Mouse (Mus musculus): ENCODE measurements around the gene Pitx1. TPM values are rescaled to one million over a fixed set of nuclear protein-coding genes. Genes with fewer than 3 reads are reported as not detected.
A peak's percentile ranks its signal among the peaks of the same experiment; 100 is the strongest.

Gene Pitx1
- total and polyA plus RNA-seq, 2 experiments from 2014 or later, result 1.0 TPM; not detected in 1

GRCm38 (mm10) chr13:55803973-55804372, 32.0 kb downstream of the Pitx1 start:
- no peak for TF ChIP-seq EP300 (IDR thresholded peaks at IDR 0.05; ENCODE audit: low read depth)
- TF ChIP-seq CTCF (IDR thresholded peaks at IDR 0.05; ENCODE audit: low read depth), result no peak
- no peaks in the 10 kb centered on the region for H3K36me3 ChIP-seq (replicated peaks; ENCODE audit: control insufficient read depth, insufficient read depth, low read length)
- H3K4me2 ChIP-seq (ENCODE audit: low read depth, low read length), result no peak overlapping the region
- no peak overlapping the region for H3K9ac ChIP-seq (replicated peaks; ENCODE audit: low read depth, low read length)
- no peaks in the 10 kb centered on the region for H3K27me3 ChIP-seq (ENCODE audit: control insufficient read depth, insufficient read depth, low read length)
- H3K27ac ChIP-seq (ENCODE audit: low read depth), result no peak overlapping the region
- no peak overlapping the region for H3K4me3 ChIP-seq (ENCODE audit: low read depth, low read length)
- DNase-seq (ENCODE audit: low spot score), result no peak
- peaks cover 8% of the 10 kb centered on the region; the same call in 1 of the 2 replicates for H3K9me3 ChIP-seq (replicated peaks; ENCODE audit: control insufficient read depth, low read length)
- no peak for ATAC-seq (ENCODE audit: insufficient read depth, low read depth)
- WGBS, result 60% methylated on average over 1 of the region's 1 CpGs
- H3K4me1 ChIP-seq (ENCODE audit: control insufficient read depth, insufficient read depth), result no peaks in the 10 kb centered on the region

GRCm38 (mm10) chr13:55801246-55801645, 34.7 kb downstream of the Pitx1 start:
- no peaks in the 10 kb centered on the region for H3K36me3 ChIP-seq (replicated peaks; ENCODE audit: control insufficient read depth, insufficient read depth, low read length)
- H3K4me1 ChIP-seq (ENCODE audit: control insufficient read depth, insufficient read depth), result no peaks in the 10 kb centered on the region
- DNase-seq (ENCODE audit: low spot score) (no peak), ATAC-seq (ENCODE audit: insufficient read depth, low read depth) (no peak)
- TF ChIP-seq EP300 (IDR thresholded peaks at IDR 0.05; ENCODE audit: low read depth) (no peak), CTCF (IDR thresholded peaks at IDR 0.05; ENCODE audit: low read depth) (no peak)
- H3K4me2 ChIP-seq (ENCODE audit: low read depth, low read length), result no peak overlapping the region
- peaks cover 8% of the 10 kb centered on the region; the same call in 1 of the 2 replicates for H3K9me3 ChIP-seq (replicated peaks; ENCODE audit: control insufficient read depth, low read length)
- no peaks in the 10 kb centered on the region for H3K27me3 ChIP-seq (ENCODE audit: control insufficient read depth, insufficient read depth, low read length)
- H3K9ac ChIP-seq (replicated peaks; ENCODE audit: low read depth, low read length), result no peak overlapping the region
- WGBS, result 67% methylated on average over 2 of the region's 2 CpGs
- H3K4me3 ChIP-seq (ENCODE audit: low read depth, low read length), result no peak overlapping the region
- H3K27ac ChIP-seq (ENCODE audit: low read depth), result no peak overlapping the region

DNA sequence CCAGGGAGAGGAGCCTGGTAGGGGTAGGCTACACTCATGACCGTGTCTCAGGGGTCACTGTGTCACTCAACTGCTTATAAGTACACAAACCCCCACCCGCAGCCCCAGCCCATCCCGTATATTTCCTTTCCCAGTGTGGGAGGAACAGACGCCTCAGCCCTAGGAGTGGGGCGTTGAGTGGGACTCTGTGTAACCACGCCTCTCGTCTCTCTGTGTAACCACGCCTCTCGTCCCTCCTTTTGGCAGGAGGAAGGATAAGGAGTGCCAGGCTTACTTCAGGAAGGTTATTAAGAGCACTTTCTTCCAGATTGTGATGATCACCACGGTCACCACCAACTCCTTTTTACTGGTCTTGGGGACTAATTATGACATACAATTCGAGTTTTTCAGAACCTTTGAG, 49.9 kb downstream of the Pitx1 start:
- Histone ChIP-seq H3K27me3 (ENCODE audit: control insufficient read depth, insufficient read depth, low read length) (no peaks in the 10 kb centered on the region), H3K9ac (replicated peaks; ENCODE audit: low read depth, low read length) (no peak overlapping the region), H3K36me3 (replicated peaks; ENCODE audit: control insufficient read depth, insufficient read depth, low read length) (no peaks in the 10 kb centered on the region), H3K4me2 (ENCODE audit: low read depth, low read length) (no peak overlapping the region), H3K27ac (ENCODE audit: low read depth) (no peak overlapping the region), H3K9me3 (replicated peaks; ENCODE audit: control insufficient read depth, low read length) (no peaks in the 10 kb centered on the region), H3K4me3 (ENCODE audit: low read depth, low read length) (no peak overlapping the region), H3K4me1 (ENCODE audit: control insufficient read depth, insufficient read depth) (no peaks in the 10 kb centered on the region)
- TF ChIP-seq EP300 (IDR thresholded peaks at IDR 0.05; ENCODE audit: low read depth) (no peak), CTCF (IDR thresholded peaks at IDR 0.05; ENCODE audit: low read depth) (no peak)
- peak; percentile 10 for DNase-seq (ENCODE audit: low spot score)
- no peak for ATAC-seq (ENCODE audit: insufficient read depth, low read depth)
- WGBS, result 58% methylated on average over 11 of the region's 11 CpGs

DNA sequence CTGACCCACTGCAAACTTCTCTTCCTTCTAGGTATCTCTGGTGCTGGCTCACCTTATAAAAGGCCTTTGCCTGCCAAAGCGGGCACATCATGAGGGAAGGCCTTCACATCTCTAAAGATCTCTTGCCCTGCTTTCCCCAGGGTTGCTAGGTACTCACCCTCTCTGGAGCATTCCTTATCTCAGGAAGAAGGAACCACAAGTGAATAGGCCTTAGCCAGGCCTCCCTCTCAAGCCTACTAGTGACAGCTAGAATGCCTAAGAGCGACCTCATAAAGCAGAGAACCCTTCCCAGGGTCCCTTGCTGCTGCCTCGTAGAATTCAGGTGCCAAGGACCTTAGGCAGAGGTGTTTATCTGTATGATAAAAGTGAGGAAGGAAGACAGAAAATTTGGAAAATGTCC, 51.7 kb downstream of the Pitx1 start, which contains the start of gene Catsper3:
Catsper3 (plus strand) TSS at position 301 of the 400 bp plus-strand sequence.
- DNase-seq (ENCODE audit: low spot score) (no peak), ATAC-seq (ENCODE audit: insufficient read depth, low read depth) (no peak)
- 74% methylated on average over 3 of the region's 3 CpGs for WGBS
- H3K36me3 ChIP-seq (replicated peaks; ENCODE audit: control insufficient read depth, insufficient read depth, low read length), result no peaks in the 10 kb centered on the region
- no peaks in the 10 kb centered on the region for H3K27me3 ChIP-seq (ENCODE audit: control insufficient read depth, insufficient read depth, low read length)
- no peaks in the 10 kb centered on the region for H3K9me3 ChIP-seq (replicated peaks; ENCODE audit: control insufficient read depth, low read length)
- H3K4me2 ChIP-seq (ENCODE audit: low read depth, low read length), result no peak within 1 kb of the TSS
- H3K4me3 ChIP-seq (ENCODE audit: low read depth, low read length), result no peak within 1 kb of the TSS
- H3K4me1 ChIP-seq (ENCODE audit: control insufficient read depth, insufficient read depth), result no peaks in the 10 kb centered on the region
- TF ChIP-seq CTCF (IDR thresholded peaks at IDR 0.05; ENCODE audit: low read depth) (no peak), EP300 (IDR thresholded peaks at IDR 0.05; ENCODE audit: low read depth) (no peak)
- no peak within 1 kb of the TSS for H3K9ac ChIP-seq (replicated peaks; ENCODE audit: low read depth, low read length)
- H3K27ac ChIP-seq (ENCODE audit: low read depth), result no peak within 1 kb of the TSS

DNA sequence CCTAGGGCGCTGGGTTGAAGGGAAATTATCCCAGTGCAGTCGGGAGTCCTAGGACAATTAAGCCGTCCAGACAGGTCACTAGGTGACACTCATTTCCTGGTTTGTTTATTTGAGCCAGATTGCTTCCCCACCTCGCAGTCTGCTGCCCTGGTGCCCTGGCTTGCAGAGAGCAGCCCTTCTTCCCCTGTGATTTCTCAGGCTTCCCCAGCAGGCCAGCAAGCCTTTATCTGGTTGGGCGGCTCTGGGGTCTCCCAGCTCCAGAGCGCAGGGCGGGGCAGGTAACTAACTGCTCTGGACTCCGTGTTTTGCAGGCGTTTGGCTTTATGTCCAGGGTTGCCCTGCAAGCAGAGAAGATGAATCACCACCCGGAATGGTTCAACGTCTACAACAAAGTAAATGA, 60.9 kb downstream of the Pitx1 start:
- no peaks in the 10 kb centered on the region for H3K27me3 ChIP-seq (ENCODE audit: control insufficient read depth, insufficient read depth, low read length)
- DNase-seq (ENCODE audit: low spot score), result no peak
- H3K9me3 ChIP-seq (replicated peaks; ENCODE audit: control insufficient read depth, low read length), result no peaks in the 10 kb centered on the region
- H3K9ac ChIP-seq (replicated peaks; ENCODE audit: low read depth, low read length), result no peak overlapping the region
- no peaks in the 10 kb centered on the region for H3K4me1 ChIP-seq (ENCODE audit: control insufficient read depth, insufficient read depth)
- H3K36me3 ChIP-seq (replicated peaks; ENCODE audit: control insufficient read depth, insufficient read depth, low read length), result no peaks in the 10 kb centered on the region
- WGBS, result 38% methylated on average over 11 of the region's 11 CpGs
- no peak overlapping the region for H3K4me2 ChIP-seq (ENCODE audit: low read depth, low read length)
- TF ChIP-seq EP300 (IDR thresholded peaks at IDR 0.05; ENCODE audit: low read depth) (no peak), CTCF (IDR thresholded peaks at IDR 0.05; ENCODE audit: low read depth) (no peak)
- ATAC-seq (ENCODE audit: insufficient read depth, low read depth), result no peak
- H3K27ac ChIP-seq (ENCODE audit: low read depth), result no peak overlapping the region
- no peak overlapping the region for H3K4me3 ChIP-seq (ENCODE audit: low read depth, low read length)

Other genes starting within 250 kb of the Pitx1 start
- gene B4galt7, start 236.3 kb downstream of the Pitx1 start, total RNA-seq (2014; rRNA removed; ENCODE audit: low replicate concordance), result 24.5 and 37.6 TPM in 2 replicates
- gene B4galt7, start 236.3 kb downstream of the Pitx1 start, polyA plus RNA-seq (2015; fragmentation: Nextera tagmentation; extraction: Ambion mirVana), result 15.7 and 17.3 TPM in 2 replicates
- 17.9 and 18.5 TPM in 2 replicates for gene Caml, start 213.2 kb downstream of the Pitx1 start, total RNA-seq (2014; rRNA removed; ENCODE audit: low replicate concordance)
- 30.9 and 31.0 TPM in 2 replicates for gene Caml, start 213.2 kb downstream of the Pitx1 start, polyA plus RNA-seq (2015; fragmentation: Nextera tagmentation; extraction: Ambion mirVana)
- 8.9 and 10.6 TPM in 2 replicates for gene Ddx46, start 201.2 kb downstream of the Pitx1 start, total RNA-seq (2014; rRNA removed; ENCODE audit: low replicate concordance)
- 13.1 and 14.3 TPM in 2 replicates for gene Ddx46, start 201.2 kb downstream of the Pitx1 start, polyA plus RNA-seq (2015; fragmentation: Nextera tagmentation; extraction: Ambion mirVana)
- gene B230219D22Rik, start 143.1 kb downstream of the Pitx1 start, total RNA-seq (2014; rRNA removed; ENCODE audit: low replicate concordance), result 95.1 and 118 TPM in 2 replicates
- 34.8 and 36.0 TPM in 2 replicates for gene B230219D22Rik, start 143.1 kb downstream of the Pitx1 start, polyA plus RNA-seq (2015; fragmentation: Nextera tagmentation; extraction: Ambion mirVana)
- gene Txndc15, start 121.5 kb downstream of the Pitx1 start, total RNA-seq (2014; rRNA removed; ENCODE audit: low replicate concordance), result 49.1 and 69.1 TPM in 2 replicates
- 65.0 and 65.8 TPM in 2 replicates for gene Txndc15, start 121.5 kb downstream of the Pitx1 start, polyA plus RNA-seq (2015; fragmentation: Nextera tagmentation; extraction: Ambion mirVana)
- 12.1 and 25.1 TPM in 2 replicates for gene Pcbd2, start 108.8 kb downstream of the Pitx1 start, total RNA-seq (2014; rRNA removed; ENCODE audit: low replicate concordance)
- 54.7 and 63.5 TPM in 2 replicates for gene Pcbd2, start 108.8 kb downstream of the Pitx1 start, polyA plus RNA-seq (2015; fragmentation: Nextera tagmentation; extraction: Ambion mirVana)
- not detected in 2 replicates for gene Catsper3, start 51.6 kb downstream of the Pitx1 start, total RNA-seq (2014; rRNA removed; ENCODE audit: low replicate concordance)
- 0.08 and 0.11 TPM in 2 replicates for gene Catsper3, start 51.6 kb downstream of the Pitx1 start, polyA plus RNA-seq (2015; fragmentation: Nextera tagmentation; extraction: Ambion mirVana)

Measured in heart, postnatal 0 days (tissue).